Mouse (Mus musculus) CD4-positive, CD25-positive, alpha-beta regulatory T cell, adult 2 months (primary cell): ENCODE data around the gene Efr3b.
"Not testable (repeated sequence)": the region's sequence is repeated elsewhere in the genome, so short reads cannot be mapped to it uniquely, and the experiment has no call there.

Experiments
- DNase-seq: peaks from one replicate; pipeline ENCODE4 v3.0.0-alpha.2; 2012; ENCODE audit warnings: low read depth, low spot score

The Efr3b gene

GRCm38 (mm10) chr12:3981350-3982131 lies 57.2 kb downstream of the Efr3b start:
- DNase-seq, result peak; percentile 88

- DNase-seq, result no peak
These were observed 57.7 kb downstream of the Efr3b start for GRCm38 (mm10) chr12:3980991-3981349.

- not testable (repeated sequence) for DNase-seq
These were observed 65.5 kb downstream of the Efr3b start for GRCm38 (mm10) chr12:3973169-3973568.

GRCm38 (mm10) chr12:3968380-3968779 lies 70.3 kb downstream of the Efr3b start:
- DNase-seq, result peak; percentile 40

GRCm38 (mm10) chr12:3967196-3967595 lies 71.5 kb downstream of the Efr3b start:
- no peak for DNase-seq

- no peak for DNase-seq
These were observed 78.2 kb downstream of the Efr3b start for GRCm38 (mm10) chr12:3960553-3960952.

GRCm38 (mm10) chr12:3959791-3960543 lies 78.7 kb downstream of the Efr3b start:
- DNase-seq, result peak; percentile 90

GRCm38 (mm10) chr12:3956351-3956750 lies 82.4 kb downstream of the Efr3b start:
- peak; percentile 47 for DNase-seq

GRCm38 (mm10) chr12:3955371-3955770 lies 83.3 kb downstream of the Efr3b start:
- peak; percentile 68 for DNase-seq

- no peak for DNase-seq
These were observed 84.1 kb downstream of the Efr3b start, which contains the start of gene Pomc for GRCm38 (mm10) chr12:3954651-3955050. Gene Pomc (plus strand): TSS chr12:3954951.

GRCm38 (mm10) chr12:3947503-3947902 lies 91.2 kb downstream of the Efr3b start:
- DNase-seq, result no peak

- no peak for DNase-seq
These were observed 94.2 kb downstream of the Efr3b start for GRCm38 (mm10) chr12:3944454-3945073.

- DNase-seq, result no peak
These were observed 96.7 kb downstream of the Efr3b start for GRCm38 (mm10) chr12:3942026-3942425.

GRCm38 (mm10) chr12:3930090-3930865 lies 108.4 kb downstream of the Efr3b start:
- not testable (repeated sequence) for DNase-seq

- DNase-seq, result no peak
These were observed 109.9 kb downstream of the Efr3b start for GRCm38 (mm10) chr12:3928841-3929240.

GRCm38 (mm10) chr12:3926127-3926526 lies 112.6 kb downstream of the Efr3b start:
- DNase-seq, result peak; percentile 75

- no peak for DNase-seq
These were observed 119.3 kb downstream of the Efr3b start for GRCm38 (mm10) chr12:3919423-3919822.

- no peak for DNase-seq
These were observed 120.1 kb downstream of the Efr3b start for GRCm38 (mm10) chr12:3918577-3918976.

GRCm38 (mm10) chr12:3917668-3918341 lies 120.9 kb downstream of the Efr3b start:
- no peak for DNase-seq

- no peak for DNase-seq
These were observed 122.9 kb downstream of the Efr3b start for GRCm38 (mm10) chr12:3915852-3916251.
